Mouse (Mus musculus): ENCODE data around the gene LTO1.

- TF ChIP-seq CTCF (IDR thresholded peaks at IDR 0.05; ENCODE audit: borderline replicate concordance, insufficient read depth, low read length) (no peak), POLR2A (IDR thresholded peaks at IDR 0.05; ENCODE audit: low read depth, low read length) (no peak)
Observed at GRCm38 (mm10) chr7:144888564-144889299, 26.2 kb upstream of the LTO1 start.

Measured in embryonic fibroblast, embryonic 13.5 days (primary cell).